Mouse (Mus musculus): ENCODE results near the gene Arrb2.

GRCm38 (mm10) chr11:70467902-70468619, 35.6 kb downstream of the Arrb2 start:
- TF ChIP-seq CTCF (IDR thresholded peaks at IDR 0.05; ENCODE audit: low read depth, low read length) = no peak
- TF ChIP-seq POLR2A (IDR thresholded peaks at IDR 0.05; ENCODE audit: insufficient read depth, low read length) = no peak

Measured in ES-Bruce4 (cell line).